Mouse (Mus musculus) forebrain, embryonic 11.5 days (tissue): ENCODE measurements around the gene Elobl. TPM values are rescaled to one million over a fixed set of nuclear protein-coding genes. Genes with fewer than 3 reads are reported as not detected.

Experiments
- ATAC-seq: fragments of 200-750 bp; cut with Nextera tagmentation; replicated peaks from 2 replicates; pipeline ENCODE4 v1.8.0; 2017; ENCODE audit warnings: moderate TSS enrichment; ENCODE audit not compliant: low FRiP score
- DNase-seq: peaks from one replicate; pipeline ENCODE4 v3.0.0-alpha.2; 2017; ENCODE audit warnings: low spot score
- H3K27ac ChIP-seq: fragments of 300-500 bp; sonication (generic); 2 replicates; pipeline ENCODE4 v1.5.1; 2014; ENCODE audit warnings: low read depth, low read length
- H3K27me3 ChIP-seq: fragments of 300-500 bp; sonication (generic); 2 replicates; pipeline ENCODE4 v1.6.1; 2014; ENCODE audit warnings: mild to moderate bottlenecking, low read length, mixed read lengths; ENCODE audit not compliant: control insufficient read depth, insufficient read depth
- H3K36me3 ChIP-seq: fragments of 300-500 bp; sonication (generic); 2 replicates; pipeline ENCODE4 v1.6.1; 2014; ENCODE audit warnings: mild to moderate bottlenecking, low read length, moderate library complexity, mixed read lengths; ENCODE audit not compliant: control insufficient read depth, insufficient read depth
- H3K4me1 ChIP-seq: fragments of 300-500 bp; sonication (generic); replicated peaks from 2 replicates; pipeline ENCODE4 v1.6.1; 2014; ENCODE audit warnings: low read length, mixed read lengths; ENCODE audit not compliant: control insufficient read depth, insufficient read depth
- H3K4me2 ChIP-seq: fragments of 300-500 bp; sonication (generic); 2 replicates; pipeline ENCODE4 v1.6.1; 2014; ENCODE audit warnings: low read depth, mild to moderate bottlenecking, low read length, moderate library complexity, mixed read lengths; ENCODE audit not compliant: severe bottlenecking
- H3K4me3 ChIP-seq: fragments of 300-500 bp; sonication (generic); 2 replicates; pipeline ENCODE4 v1.5.1; 2014; ENCODE audit warnings: low read depth, low read length
- H3K9ac ChIP-seq: fragments of 300-500 bp; sonication (generic); 2 replicates; pipeline ENCODE4 v1.6.1; 2014; ENCODE audit warnings: low read length
- H3K9me3 ChIP-seq: fragments of 300-500 bp; sonication (generic); 2 replicates; pipeline ENCODE4 v1.6.1; 2016; ENCODE audit warnings: low read length, mixed read lengths; ENCODE audit not compliant: control insufficient read depth
- WGBS: fragments of 180-500 bp; shearing (Covaris S2); extraction: QIAGEN DNeasy Blood & Tissue Kit; methylation state at CpG from one replicate; pipeline ENCODE4 v1.1.7; 2014; 5-methylcytosine and 5-hydroxymethylcytosine counted together
- polyA plus RNA-seq: library from polyadenylated mRNA; unstranded; fragments of >200 nt; fragmentation: Nextera tagmentation; extraction: Ambion mirVana; gene quantifications from 2 replicates; pipeline ENCODE4 v1.2.1, GENCODE M21; 2014

Gene Elobl
- polyA plus RNA-seq, 1 experiment from 2014 or later = not detected

DNA sequence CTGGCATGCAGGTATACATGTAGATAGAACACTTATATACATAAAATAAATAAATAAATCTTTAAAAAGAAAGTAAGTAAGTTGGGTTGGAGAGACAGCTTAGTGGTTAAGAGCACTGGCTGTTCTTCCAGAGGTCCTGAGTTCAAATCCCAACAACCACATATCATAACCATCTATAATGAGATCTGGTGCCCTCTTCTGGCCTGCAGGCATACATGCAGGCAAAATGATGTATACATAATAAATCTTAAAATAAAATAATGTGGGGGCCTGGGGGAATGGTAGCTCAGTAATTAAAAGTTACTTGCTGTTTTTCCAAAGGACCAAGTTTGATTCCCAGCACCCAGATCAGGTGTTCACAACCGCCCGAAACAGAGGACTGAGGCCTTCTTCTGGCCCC lies 28.0 kb downstream of the Elobl start:
- DNase-seq = no peak
- Histone ChIP-seq H3K4me2 (no peak overlapping the region), H3K9me3 (no peaks in the 10 kb centered on the region), H3K9ac (no peak overlapping the region), H3K27me3 (no peaks in the 10 kb centered on the region), H3K4me1 (no peaks in the 10 kb centered on the region), H3K36me3 (no peaks in the 10 kb centered on the region; the same call in 1 of the 2 replicates), H3K4me3 (no peak overlapping the region), H3K27ac (no peak overlapping the region)
- 95% methylated on average over 2 of the region's 2 CpGs for WGBS
- no peak for ATAC-seq

- Histone ChIP-seq H3K9ac (no peak overlapping the region), H3K27me3 (no peaks in the 10 kb centered on the region), H3K27ac (no peak overlapping the region), H3K36me3 (no peaks in the 10 kb centered on the region; the same call in 1 of the 2 replicates), H3K4me1 (no peaks in the 10 kb centered on the region), H3K4me3 (no peak overlapping the region), H3K4me2 (no peak overlapping the region), H3K9me3 (no peaks in the 10 kb centered on the region)
- WGBS = 81% methylated on average over 2 of the region's 2 CpGs
- ATAC-seq = no peak
- no peak for DNase-seq
Measured at GRCm38 (mm10) chr11:88937886-88938285, 28.8 kb downstream of the Elobl start.

DNA sequence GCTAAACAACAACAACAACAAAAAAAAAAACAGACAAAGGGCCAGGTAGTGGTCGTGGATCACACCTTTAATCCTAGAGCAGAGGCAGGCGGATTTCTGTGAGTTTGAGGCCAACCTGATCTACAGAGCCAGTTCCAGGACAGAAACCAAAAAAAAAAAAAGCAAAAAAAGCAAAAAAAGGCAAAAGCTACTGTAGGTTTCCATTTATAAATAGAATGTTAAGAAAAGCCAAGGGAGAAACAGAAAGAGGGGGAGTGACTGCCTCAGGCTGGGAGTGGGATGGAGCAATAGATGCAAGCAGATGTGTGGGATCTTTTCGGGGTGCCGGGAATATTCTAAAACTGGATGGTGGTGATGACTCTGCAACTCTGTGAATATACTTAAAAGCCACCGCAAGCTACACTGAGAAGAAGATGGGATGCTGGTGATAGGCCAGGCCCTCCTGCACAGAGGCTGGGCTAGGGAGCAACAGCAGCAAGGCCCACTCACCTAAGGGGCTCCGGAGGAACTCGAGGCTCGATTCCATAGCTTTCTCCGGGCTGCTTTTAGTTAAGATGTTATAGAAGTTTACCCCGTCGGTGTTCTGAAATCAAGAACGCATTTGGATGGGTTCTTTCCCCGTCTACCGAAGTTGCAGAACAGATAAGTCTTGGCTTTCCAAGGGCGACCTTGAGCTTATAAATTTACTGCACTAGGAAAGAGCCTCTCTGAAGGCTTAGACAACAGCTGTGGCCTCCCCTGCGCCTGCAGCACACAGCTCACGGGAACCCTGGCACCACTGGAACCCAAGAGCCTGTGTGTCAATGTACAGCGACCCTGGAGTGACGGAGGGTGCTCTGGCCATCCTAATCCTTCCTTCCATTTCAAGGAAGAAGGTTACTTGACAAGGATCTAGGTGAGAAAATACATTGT lies 32.4 kb downstream of the Elobl start:
- no peak overlapping the region for H3K27ac ChIP-seq
- no peak overlapping the region for H3K4me2 ChIP-seq
- H3K9me3 ChIP-seq = no peaks in the 10 kb centered on the region
- WGBS = 93% methylated on average over 19 of the region's 19 CpGs
- H3K27me3 ChIP-seq = no peaks in the 10 kb centered on the region
- no peaks in the 10 kb centered on the region; the same call in 1 of the 2 replicates for H3K36me3 ChIP-seq
- H3K4me1 ChIP-seq = no peaks in the 10 kb centered on the region
- H3K4me3 ChIP-seq = no peak overlapping the region
- H3K9ac ChIP-seq = no peak overlapping the region
- DNase-seq = no peak
- ATAC-seq = no peak

GRCm38 (mm10) chr11:88933030-88933429 lies 33.7 kb downstream of the Elobl start:
- DNase-seq (no peak), ATAC-seq (no peak)
- Histone ChIP-seq H3K27me3 (no peaks in the 10 kb centered on the region), H3K27ac (no peak overlapping the region), H3K36me3 (no peaks in the 10 kb centered on the region; the same call in 1 of the 2 replicates), H3K4me3 (no peak overlapping the region), H3K9ac (no peak overlapping the region), H3K9me3 (no peaks in the 10 kb centered on the region), H3K4me1 (no peaks in the 10 kb centered on the region), H3K4me2 (no peak overlapping the region)
- 95% methylated on average over 9 of the region's 9 CpGs for WGBS

DNA sequence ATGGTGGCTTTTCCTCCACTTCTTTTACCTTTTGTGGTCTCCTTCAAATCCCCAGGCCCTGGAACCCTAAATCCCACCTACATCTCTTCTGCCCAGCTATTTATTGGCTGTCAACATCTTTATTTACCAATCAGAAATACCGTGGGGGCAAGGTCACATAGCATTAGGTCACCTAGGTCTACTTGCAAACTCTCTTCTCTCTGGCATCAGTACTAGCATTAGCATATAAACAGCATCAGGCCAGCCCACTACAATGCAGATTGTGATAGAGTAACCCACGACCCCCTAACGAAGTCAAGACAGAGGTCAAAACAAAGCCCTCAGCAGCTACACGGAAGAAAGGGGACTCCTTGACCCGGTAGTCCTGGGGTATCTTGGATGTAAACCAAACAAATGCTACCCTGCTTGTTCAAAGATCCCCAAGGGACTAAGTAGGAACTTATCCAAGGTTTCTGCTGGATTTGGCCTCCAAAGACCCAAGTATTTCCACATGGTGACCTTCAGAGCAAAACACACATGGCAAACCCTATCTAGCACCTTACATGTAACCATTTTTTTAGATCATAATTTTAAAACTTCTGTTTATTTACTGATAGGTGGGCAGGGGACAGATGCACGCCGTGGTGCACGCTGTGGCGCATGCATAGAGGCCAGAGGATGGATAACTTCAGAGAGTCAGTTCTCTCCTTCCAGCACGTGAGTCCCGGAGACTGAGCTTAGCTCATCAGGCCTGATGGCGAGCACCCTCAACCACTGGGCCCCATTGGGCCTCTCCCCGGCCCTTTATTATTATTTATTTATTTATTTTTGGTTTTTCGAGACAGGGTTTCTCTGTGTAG lies 34.8 kb downstream of the Elobl start:
- Histone ChIP-seq H3K27me3 (no peaks in the 10 kb centered on the region), H3K27ac (no peak overlapping the region), H3K9ac (no peak overlapping the region), H3K36me3 (no peaks in the 10 kb centered on the region; the same call in 1 of the 2 replicates), H3K4me1 (no peaks in the 10 kb centered on the region), H3K9me3 (no peaks in the 10 kb centered on the region), H3K4me3 (no peak overlapping the region), H3K4me2 (no peak overlapping the region)
- ATAC-seq (no peak), DNase-seq (no peak)
- WGBS = 77% methylated on average over 14 of the region's 14 CpGs

GRCm38 (mm10) chr11:88926566-88926965 lies 40.2 kb downstream of the Elobl start:
- H3K4me1 ChIP-seq = no peaks in the 10 kb centered on the region
- no peak overlapping the region for H3K27ac ChIP-seq
- H3K4me3 ChIP-seq = no peak overlapping the region
- no peak for DNase-seq
- ATAC-seq = no peak
- no peaks in the 10 kb centered on the region; the same call in 1 of the 2 replicates for H3K36me3 ChIP-seq
- no peak overlapping the region for H3K4me2 ChIP-seq
- no peaks in the 10 kb centered on the region for H3K27me3 ChIP-seq
- H3K9me3 ChIP-seq = no peaks in the 10 kb centered on the region
- no peak overlapping the region for H3K9ac ChIP-seq
- 92% methylated on average over 5 of the region's 5 CpGs for WGBS

Other genes starting within 250 kb of the Elobl start
- 23.9 and 26.2 TPM in 2 replicates for gene Msi2, start 248.4 kb downstream of the Elobl start, polyA plus RNA-seq
- gene Akap1, start 102.3 kb downstream of the Elobl start, polyA plus RNA-seq = 15.5 and 16.1 TPM in 2 replicates
- gene Scpep1, start 11.5 kb downstream of the Elobl start, polyA plus RNA-seq = 63.5 and 67.0 TPM in 2 replicates
- gene Coil, start 3.3 kb upstream of the Elobl start, polyA plus RNA-seq = 20.4 and 24.5 TPM in 2 replicates
- gene Trim25, start 32.4 kb upstream of the Elobl start, polyA plus RNA-seq = 2.1 and 2.6 TPM in 2 replicates
- gene Dgke, start 99.9 kb upstream of the Elobl start, polyA plus RNA-seq = 4.8 and 4.9 TPM in 2 replicates
- gene Gm525, start 106.9 kb upstream of the Elobl start, polyA plus RNA-seq = not detected in 2 replicates